Mouse (Mus musculus) small intestine, adult 2 months (tissue): ENCODE measurements around the gene Eepd1.

Source experiments
- CTCF ChIP-seq: fragments of 200-500 bp; IDR thresholded peaks from 2 replicates; pipeline ENCODE4 v1.5.1; 2012; ENCODE audit warnings: low read depth, mild to moderate bottlenecking, control low read depth, inconsistent platforms, low read length, moderate library complexity, mixed read lengths; ENCODE audit not compliant: insufficient replicate concordance, insufficient read length; ENCODE audit errors: extremely low read depth
- POLR2A ChIP-seq: fragments of 200-500 bp; IDR thresholded peaks from 2 replicates; pipeline ENCODE4 v1.6.1; 2012; ENCODE audit warnings: low read depth, mild to moderate bottlenecking, control low read depth, inconsistent platforms, low read length, moderate library complexity

GRCm38 (mm10) chr9:25541355-25541754, 60.0 kb downstream of the Eepd1 start:
- TF ChIP-seq CTCF (no peak), POLR2A (no peak)
